Mouse (Mus musculus): ENCODE results near the gene Inf2. TPM values are rescaled to one million over a fixed set of nuclear protein-coding genes. Genes with fewer than 3 reads are reported as not detected.
A peak's percentile ranks its signal among the peaks of the same experiment; 100 is the strongest.

Gene Inf2
- polyA plus RNA-seq, 1 experiment from 2014 or later = 2.6 TPM

DNA sequence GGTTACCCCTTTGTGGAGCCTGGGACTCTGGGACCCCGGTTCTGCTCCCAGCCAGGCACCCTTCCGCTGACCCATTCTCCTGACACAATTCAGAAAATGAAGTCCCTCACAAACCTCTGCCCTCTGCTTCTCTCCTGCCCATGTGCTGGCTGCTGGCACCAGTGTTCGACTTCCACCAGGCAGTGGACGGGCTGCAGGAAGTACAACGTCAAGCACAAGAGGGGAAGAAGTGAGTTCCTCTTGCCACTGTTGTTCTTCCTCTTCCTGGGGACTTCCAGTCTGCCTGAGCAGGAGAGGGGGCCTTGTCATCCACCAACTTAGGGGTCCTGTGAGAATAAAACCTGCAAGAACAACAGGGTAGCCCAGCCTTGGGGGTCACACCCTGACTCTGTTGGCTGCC, 44.3 kb downstream of the Inf2 start:
- peaks cover 6% of the 10 kb centered on the region for H3K4me1 ChIP-seq (replicated peaks; ENCODE audit: control insufficient read depth, insufficient read depth, low read length)
- no peak overlapping the region for H3K27ac ChIP-seq (ENCODE audit: low read length)
- no peak overlapping the region for H3K9ac ChIP-seq (replicated peaks; ENCODE audit: low read depth, low read length)
- 90% methylated on average over 5 of the region's 5 CpGs for WGBS
- no peaks in the 10 kb centered on the region for H3K27me3 ChIP-seq (replicated peaks; ENCODE audit: control insufficient read depth, insufficient read depth, low read length)
- ATAC-seq = no peak
- no peak overlapping the region for H3K4me3 ChIP-seq (replicated peaks; ENCODE audit: low read length)
- H3K9me3 ChIP-seq (ENCODE audit: control insufficient read depth, low read length) = no peaks in the 10 kb centered on the region
- H3K36me3 ChIP-seq (ENCODE audit: control insufficient read depth, insufficient read depth) = no peaks in the 10 kb centered on the region
- no peak overlapping the region for H3K4me2 ChIP-seq (ENCODE audit: low read length)

DNA sequence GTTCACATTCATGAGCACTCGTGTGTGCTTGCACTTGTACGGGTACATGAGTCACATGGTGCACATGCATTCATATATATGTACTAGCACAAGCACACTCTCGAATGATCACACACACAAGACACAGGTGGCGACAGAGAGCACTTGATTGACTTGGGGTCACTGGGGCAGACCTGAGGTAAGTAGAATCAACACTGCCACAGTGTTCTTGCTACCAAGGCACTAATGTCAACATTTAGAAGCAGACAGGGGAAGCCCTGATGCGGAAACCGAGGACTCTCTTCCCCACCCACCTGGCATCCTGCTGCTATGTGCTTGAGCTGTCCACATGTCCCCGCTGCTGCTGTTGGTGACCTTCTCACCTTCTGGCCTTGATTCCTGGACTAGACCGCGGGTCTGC, 45.1 kb downstream of the Inf2 start:
- Histone ChIP-seq H3K36me3 (ENCODE audit: control insufficient read depth, insufficient read depth) (no peaks in the 10 kb centered on the region), H3K4me1 (replicated peaks; ENCODE audit: control insufficient read depth, insufficient read depth, low read length) (peaks cover 6% of the 10 kb centered on the region), H3K27me3 (replicated peaks; ENCODE audit: control insufficient read depth, insufficient read depth, low read length) (no peaks in the 10 kb centered on the region), H3K9ac (replicated peaks; ENCODE audit: low read depth, low read length) (no peak overlapping the region), H3K4me2 (ENCODE audit: low read length) (no peak overlapping the region), H3K27ac (ENCODE audit: low read length) (no peak overlapping the region), H3K4me3 (replicated peaks; ENCODE audit: low read length) (no peak overlapping the region), H3K9me3 (ENCODE audit: control insufficient read depth, low read length) (no peaks in the 10 kb centered on the region)
- no peak for ATAC-seq
- WGBS = 83% methylated on average over 9 of the region's 9 CpGs

DNA sequence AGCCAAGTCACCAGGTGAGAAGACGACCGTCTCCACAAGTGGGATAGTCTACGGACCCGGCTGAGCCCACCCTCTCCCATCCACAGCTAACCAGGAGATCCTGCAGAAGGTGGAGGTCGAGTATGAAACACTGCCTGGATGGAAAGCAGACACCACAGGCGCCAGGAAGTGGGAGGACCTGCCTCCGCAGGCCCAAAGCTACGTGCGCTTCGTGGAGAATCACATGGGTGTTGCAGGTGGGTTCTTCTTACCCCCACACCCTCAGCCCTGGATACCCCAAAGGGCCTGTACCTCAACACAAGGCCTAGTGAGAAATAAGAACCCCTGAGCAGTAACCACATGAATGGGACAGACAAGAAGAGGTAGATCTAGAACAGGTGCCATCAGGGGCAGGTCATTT, 50.9 kb downstream of the Inf2 start:
- no peaks in the 10 kb centered on the region for H3K9me3 ChIP-seq (ENCODE audit: control insufficient read depth, low read length)
- no peaks in the 10 kb centered on the region for H3K27me3 ChIP-seq (replicated peaks; ENCODE audit: control insufficient read depth, insufficient read depth, low read length)
- no peak overlapping the region for H3K4me2 ChIP-seq (ENCODE audit: low read length)
- no peak overlapping the region for H3K27ac ChIP-seq (ENCODE audit: low read length)
- no peaks in the 10 kb centered on the region for H3K36me3 ChIP-seq (ENCODE audit: control insufficient read depth, insufficient read depth)
- H3K4me3 ChIP-seq (replicated peaks; ENCODE audit: low read length) = no peak overlapping the region
- H3K4me1 ChIP-seq (replicated peaks; ENCODE audit: control insufficient read depth, insufficient read depth, low read length) = peaks cover 5% of the 10 kb centered on the region; the same call in 1 of the 2 replicates
- no peak for ATAC-seq
- 88% methylated on average over 10 of the region's 10 CpGs for WGBS
- H3K9ac ChIP-seq (replicated peaks; ENCODE audit: low read depth, low read length) = no peak overlapping the region

DNA sequence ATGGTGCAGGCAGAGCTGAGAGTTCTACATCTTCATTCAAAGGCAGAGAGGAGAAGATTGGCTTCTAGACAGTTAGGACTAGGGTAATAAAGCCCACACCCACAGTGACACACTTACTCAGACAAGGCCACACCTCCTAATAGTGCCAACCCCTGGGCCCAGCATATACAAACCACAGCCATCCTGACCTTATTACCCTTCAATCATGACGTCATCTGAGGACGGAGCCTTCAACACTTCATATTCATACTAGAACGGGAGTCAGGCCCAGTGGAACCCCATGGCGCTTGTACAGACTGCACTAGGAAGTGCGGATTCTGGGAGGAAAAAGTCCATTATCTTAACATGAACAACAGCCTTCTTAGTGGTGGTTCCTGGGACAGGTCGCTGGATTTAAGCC, 54.5 kb downstream of the Inf2 start:
- 94% methylated on average over 6 of the region's 6 CpGs for WGBS
- no peak overlapping the region for H3K9ac ChIP-seq (replicated peaks; ENCODE audit: low read depth, low read length)
- ATAC-seq = no peak
- H3K4me2 ChIP-seq (ENCODE audit: low read length) = no peak overlapping the region
- peaks cover 2% of the 10 kb centered on the region; the same call in 1 of the 2 replicates for H3K36me3 ChIP-seq (ENCODE audit: control insufficient read depth, insufficient read depth)
- H3K27me3 ChIP-seq (replicated peaks; ENCODE audit: control insufficient read depth, insufficient read depth, low read length) = no peaks in the 10 kb centered on the region
- H3K4me3 ChIP-seq (replicated peaks; ENCODE audit: low read length) = no peak overlapping the region
- no peaks in the 10 kb centered on the region for H3K9me3 ChIP-seq (ENCODE audit: control insufficient read depth, low read length)
- H3K4me1 ChIP-seq (replicated peaks; ENCODE audit: control insufficient read depth, insufficient read depth, low read length) = peaks cover 22% of the 10 kb centered on the region
- no peak overlapping the region for H3K27ac ChIP-seq (ENCODE audit: low read length)

DNA sequence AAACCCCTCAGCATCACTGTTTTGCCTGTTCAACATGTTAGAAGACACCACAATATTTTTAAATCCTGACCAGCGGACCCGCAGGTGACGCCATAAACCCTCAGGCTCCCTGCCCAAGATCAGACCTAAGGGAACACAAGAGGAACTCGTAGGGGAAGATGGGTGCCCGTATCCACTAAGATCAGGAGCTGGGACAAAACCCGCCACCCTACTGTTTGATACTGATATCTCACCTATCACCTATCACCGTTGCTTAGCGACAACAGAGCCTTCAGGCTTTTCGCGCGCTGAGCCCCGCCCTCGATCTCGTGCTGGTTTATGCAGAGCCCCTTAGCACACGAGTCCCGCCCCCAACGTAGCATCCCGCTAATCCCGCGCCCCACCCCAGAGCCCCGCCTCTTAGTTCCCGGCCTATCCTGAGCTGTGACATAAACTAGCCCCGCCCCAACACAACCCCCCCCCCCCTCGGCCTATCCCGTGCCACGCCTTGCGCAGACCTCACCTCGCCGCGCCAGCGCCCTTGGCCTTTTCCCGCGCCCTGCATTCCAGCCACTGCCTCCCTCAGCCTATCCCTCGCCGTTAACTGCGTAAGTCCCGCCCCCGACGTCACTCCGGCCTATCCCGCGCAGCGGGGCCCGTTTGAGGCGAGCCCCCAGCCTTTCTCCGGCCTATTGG, 55.7 kb downstream of the Inf2 start, which contains the start of gene Siva1:
Siva1 (plus strand) TSS at position 500 of the 675 bp plus-strand sequence.
- peak within 1 kb of the TSS; percentile 82 for H3K4me2 ChIP-seq (ENCODE audit: low read length)
- H3K27me3 ChIP-seq (replicated peaks; ENCODE audit: control insufficient read depth, insufficient read depth, low read length) = no peaks in the 10 kb centered on the region
- H3K9ac ChIP-seq (replicated peaks; ENCODE audit: low read depth, low read length) = peak within 1 kb of the TSS; percentile 71
- H3K4me3 ChIP-seq (replicated peaks; ENCODE audit: low read length) = peak within 1 kb of the TSS; percentile 75
- peaks cover 8% of the 10 kb centered on the region for H3K36me3 ChIP-seq (ENCODE audit: control insufficient read depth, insufficient read depth)
- ATAC-seq = peak; percentile 96
- H3K4me1 ChIP-seq (replicated peaks; ENCODE audit: control insufficient read depth, insufficient read depth, low read length) = peaks cover 22% of the 10 kb centered on the region
- 1% methylated on average over 44 of the region's 46 CpGs for WGBS
- peak within 1 kb of the TSS; percentile 84 for H3K27ac ChIP-seq (ENCODE audit: low read length)
- H3K9me3 ChIP-seq (ENCODE audit: control insufficient read depth, low read length) = no peaks in the 10 kb centered on the region

DNA sequence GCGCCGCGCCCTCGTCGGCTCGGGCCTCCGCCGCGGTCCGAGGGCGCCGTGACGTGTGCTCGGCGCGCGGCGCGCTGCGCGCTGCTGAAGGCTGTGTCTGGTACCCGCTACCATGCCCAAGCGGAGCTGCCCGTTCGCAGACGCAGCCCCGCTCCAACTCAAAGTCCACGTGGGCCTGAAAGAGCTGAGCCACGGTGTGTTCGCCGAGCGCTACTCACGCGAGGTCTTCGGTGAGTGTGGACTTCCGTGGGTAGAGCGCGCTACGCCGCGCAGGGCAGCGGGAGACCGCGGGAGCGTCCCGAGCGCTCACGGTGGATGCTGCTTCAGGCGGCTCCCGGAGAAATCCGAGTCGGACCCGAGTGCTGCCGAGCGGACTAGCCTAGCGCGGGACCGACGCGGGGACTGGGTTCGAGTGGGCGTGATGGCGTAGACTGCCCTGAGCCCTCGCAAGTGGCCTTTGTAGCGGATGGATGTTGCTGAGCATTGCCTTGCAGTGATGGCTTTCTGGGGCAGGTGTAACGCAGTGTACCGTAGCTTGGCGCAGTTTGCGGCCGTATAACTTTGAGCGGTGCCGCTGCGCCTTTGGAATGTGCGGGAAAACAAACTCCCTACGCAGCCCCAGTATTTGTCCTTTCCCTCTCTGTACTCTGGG, 56.4 kb downstream of the Inf2 start:
- Histone ChIP-seq H3K36me3 (ENCODE audit: control insufficient read depth, insufficient read depth) (peaks cover 9% of the 10 kb centered on the region), H3K4me3 (replicated peaks; ENCODE audit: low read length) (peak overlapping the region; percentile 75), H3K27ac (ENCODE audit: low read length) (peak overlapping the region; percentile 84), H3K9ac (replicated peaks; ENCODE audit: low read depth, low read length) (peak overlapping the region; percentile 71), H3K9me3 (ENCODE audit: control insufficient read depth, low read length) (no peaks in the 10 kb centered on the region), H3K27me3 (replicated peaks; ENCODE audit: control insufficient read depth, insufficient read depth, low read length) (no peaks in the 10 kb centered on the region), H3K4me1 (replicated peaks; ENCODE audit: control insufficient read depth, insufficient read depth, low read length) (peaks cover 22% of the 10 kb centered on the region), H3K4me2 (ENCODE audit: low read length) (peak overlapping the region; percentile 82)
- no peak for ATAC-seq
- under 1% methylated on average over 75 of the region's 75 CpGs for WGBS

DNA sequence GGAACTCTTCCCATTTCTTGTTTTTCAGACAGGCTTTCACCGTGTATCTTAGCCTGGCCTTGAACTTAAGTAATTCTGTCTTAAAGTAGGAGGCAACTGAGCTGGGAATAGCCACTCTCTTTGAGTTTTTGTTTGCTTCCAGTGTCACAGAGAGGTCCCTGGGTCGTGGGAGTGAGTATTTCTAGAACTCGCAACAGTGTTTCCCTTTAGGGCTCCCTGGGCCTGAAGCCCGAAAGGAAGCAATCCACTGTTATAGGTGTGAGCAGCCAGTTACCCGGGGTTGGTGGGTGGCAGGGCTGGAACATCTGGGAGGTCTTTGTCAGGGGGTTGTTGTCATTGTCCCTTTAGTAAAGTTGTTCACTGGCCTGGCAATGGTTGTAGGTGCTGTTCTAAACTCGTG, 57.6 kb downstream of the Inf2 start:
- WGBS = 46% methylated on average over 6 of the region's 6 CpGs
- Histone ChIP-seq H3K4me3 (replicated peaks; ENCODE audit: low read length) (no peak overlapping the region), H3K9me3 (ENCODE audit: control insufficient read depth, low read length) (no peaks in the 10 kb centered on the region), H3K4me1 (replicated peaks; ENCODE audit: control insufficient read depth, insufficient read depth, low read length) (peaks cover 22% of the 10 kb centered on the region), H3K27ac (ENCODE audit: low read length) (no peak overlapping the region), H3K9ac (replicated peaks; ENCODE audit: low read depth, low read length) (no peak overlapping the region), H3K4me2 (ENCODE audit: low read length) (peak overlapping the region; percentile 82), H3K27me3 (replicated peaks; ENCODE audit: control insufficient read depth, insufficient read depth, low read length) (no peaks in the 10 kb centered on the region), H3K36me3 (ENCODE audit: control insufficient read depth, insufficient read depth) (peaks cover 9% of the 10 kb centered on the region)
- ATAC-seq = no peak

DNA sequence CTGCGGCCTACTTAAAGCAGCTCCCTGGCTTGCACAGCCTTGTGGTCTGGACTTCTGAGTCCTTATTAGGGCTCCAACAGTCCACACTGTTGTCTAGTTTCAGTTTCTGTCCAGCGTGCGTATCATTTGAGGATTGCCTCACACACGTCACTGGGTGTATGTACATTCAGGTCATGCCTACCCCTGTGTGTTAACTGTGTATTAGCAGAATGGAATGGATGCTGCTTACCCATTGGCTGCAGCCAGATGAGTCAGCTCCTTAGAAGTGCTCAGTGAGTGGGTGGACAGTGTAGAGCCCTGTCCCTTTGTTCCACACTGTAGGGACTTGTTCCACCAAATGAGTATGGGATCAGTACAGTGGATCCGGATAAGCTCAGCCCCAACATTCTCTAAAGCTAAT, 59.5 kb downstream of the Inf2 start:
- WGBS = 88% methylated on average over 5 of the region's 5 CpGs
- Histone ChIP-seq H3K9ac (replicated peaks; ENCODE audit: low read depth, low read length) (no peak overlapping the region), H3K27ac (ENCODE audit: low read length) (no peak overlapping the region), H3K27me3 (replicated peaks; ENCODE audit: control insufficient read depth, insufficient read depth, low read length) (no peaks in the 10 kb centered on the region), H3K36me3 (ENCODE audit: control insufficient read depth, insufficient read depth) (peaks cover 9% of the 10 kb centered on the region), H3K9me3 (ENCODE audit: control insufficient read depth, low read length) (no peaks in the 10 kb centered on the region), H3K4me2 (ENCODE audit: low read length) (no peak overlapping the region), H3K4me3 (replicated peaks; ENCODE audit: low read length) (no peak overlapping the region), H3K4me1 (replicated peaks; ENCODE audit: control insufficient read depth, insufficient read depth, low read length) (peaks cover 22% of the 10 kb centered on the region)
- no peak for ATAC-seq

DNA sequence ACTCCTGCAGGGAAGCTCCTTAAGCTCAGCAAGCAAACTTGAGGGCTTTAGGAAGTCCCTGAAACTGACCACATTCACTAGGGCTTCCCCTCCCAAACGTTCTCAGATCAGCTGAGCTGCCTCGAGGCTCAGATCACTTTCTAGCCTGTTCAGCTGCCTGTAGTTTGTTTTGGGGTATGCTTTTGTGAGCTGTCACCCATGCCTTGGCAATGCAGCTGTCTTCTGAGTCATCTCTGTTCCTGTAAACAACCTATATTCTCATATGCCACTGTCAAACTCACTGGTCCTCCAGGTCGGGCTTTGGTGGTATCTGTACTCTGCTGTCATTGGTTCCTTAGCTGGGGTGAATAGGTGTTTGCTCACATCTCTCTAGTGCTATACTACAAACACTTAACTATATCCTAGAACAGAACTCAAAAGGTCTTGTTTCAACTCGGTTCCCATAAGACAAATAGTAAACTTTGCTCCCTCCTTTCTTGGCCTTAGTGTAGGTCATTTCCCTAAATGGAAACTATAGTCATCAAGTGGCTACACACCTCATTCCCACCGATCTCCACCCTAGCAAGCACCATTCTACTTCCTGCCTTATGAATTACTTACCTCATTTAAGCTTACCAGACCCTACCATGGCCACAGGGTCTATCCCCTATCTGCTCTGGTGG, 63.3 kb downstream of the Inf2 start:
- no peaks in the 10 kb centered on the region for H3K27me3 ChIP-seq (replicated peaks; ENCODE audit: control insufficient read depth, insufficient read depth, low read length)
- no peaks in the 10 kb centered on the region; the same call in 1 of the 2 replicates for H3K4me1 ChIP-seq (replicated peaks; ENCODE audit: control insufficient read depth, insufficient read depth, low read length)
- H3K36me3 ChIP-seq (ENCODE audit: control insufficient read depth, insufficient read depth) = peaks cover 18% of the 10 kb centered on the region
- WGBS = 81% methylated on average over 5 of the region's 5 CpGs
- no peaks in the 10 kb centered on the region for H3K9me3 ChIP-seq (ENCODE audit: control insufficient read depth, low read length)
- ATAC-seq = no peak
- no peak overlapping the region for H3K4me2 ChIP-seq (ENCODE audit: low read length)
- no peak overlapping the region for H3K4me3 ChIP-seq (replicated peaks; ENCODE audit: low read length)
- no peak overlapping the region for H3K9ac ChIP-seq (replicated peaks; ENCODE audit: low read depth, low read length)
- no peak overlapping the region for H3K27ac ChIP-seq (ENCODE audit: low read length)

Data from forebrain, embryonic 16.5 days (tissue).